Mouse (Mus musculus) liver, postnatal 0 days (tissue): ENCODE data around the gene Itm2b.

Source experiments
- CTCF ChIP-seq: sonication (generic); IDR thresholded peaks from 2 replicates; pipeline ENCODE4 v1.5.1; 2016; ENCODE audit warnings: antibody characterized with exemption, low read depth
- EP300 ChIP-seq: IDR thresholded peaks from 2 replicates; pipeline ENCODE4 v1.6.1; 2016; ENCODE audit warnings: antibody characterized with exemption, low read depth, mild to moderate bottlenecking

DNA sequence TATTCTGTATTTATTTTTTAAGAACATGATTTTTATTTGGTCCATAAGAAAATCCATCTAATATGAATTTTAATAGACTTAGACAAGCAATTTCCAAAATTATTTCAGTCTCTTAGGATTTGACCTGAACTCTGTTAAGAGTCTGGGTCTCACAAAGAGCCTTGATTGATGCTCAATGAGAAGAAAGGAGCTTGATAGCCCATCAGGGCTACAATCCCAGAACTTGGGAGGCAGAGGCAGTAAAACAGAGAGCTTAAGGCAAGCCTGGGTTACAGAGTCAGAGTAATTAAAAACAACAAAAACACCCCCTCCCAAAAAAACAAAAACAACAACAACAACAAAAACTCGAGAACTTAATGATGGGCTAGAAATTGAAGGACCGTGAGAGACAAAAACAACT, 61.1 kb downstream of the Itm2b start:
- TF ChIP-seq CTCF (no peak), EP300 (no peak)
